Mouse (Mus musculus) yolk sac, embryonic 10.5 days (tissue): ENCODE measurements around the gene 4931414P19Rik.
"Not testable (repeated sequence)": the region's sequence is repeated elsewhere in the genome, so short reads cannot be mapped to it uniquely, and the experiment has no call there.

Source experiments
- DNase-seq: peaks from one replicate; pipeline ENCODE4 v3.0.0-alpha.2; 2017; ENCODE audit warnings: low spot score

4931414P19Rik gene

GRCm38 (mm10) chr14:54628103-54628502 is 22.3 kb upstream of the 4931414P19Rik start:
- no peak for DNase-seq

DNA sequence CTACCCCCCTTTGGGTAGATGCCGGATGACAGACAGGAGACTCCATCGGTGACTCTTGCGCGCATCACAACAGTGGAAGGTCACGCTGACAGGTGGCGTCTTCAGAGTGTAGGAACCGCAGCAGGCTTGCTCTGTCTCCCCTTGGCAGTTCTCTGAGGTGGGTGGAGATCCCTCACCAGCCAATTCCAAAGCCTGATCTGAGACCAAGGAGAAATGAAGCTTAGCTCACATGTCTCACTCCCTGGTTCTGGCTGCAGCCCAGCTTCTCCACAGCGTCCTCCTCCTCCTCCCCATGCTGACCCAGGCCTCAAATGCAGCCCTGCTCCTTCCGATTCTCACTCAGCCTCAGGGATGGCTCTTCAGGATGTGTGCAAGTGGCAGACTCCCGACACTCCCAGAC is 19.2 kb upstream of the 4931414P19Rik start:
- no peak for DNase-seq

- DNase-seq: no peak
Observed at GRCm38 (mm10) chr14:54623334-54623733, 17.5 kb upstream of the 4931414P19Rik start.

GRCm38 (mm10) chr14:54621133-54621532 is 15.3 kb upstream of the 4931414P19Rik start, which contains the start of gene Psmb11:
Gene Psmb11, plus strand, starts transcription at chr14:54621433.
- no peak for DNase-seq

GRCm38 (mm10) chr14:54617897-54618365 is 12.1 kb upstream of the 4931414P19Rik start, which contains the start of gene Psmb5:
Gene Psmb5, minus strand, starts transcription at chr14:54618022.
- DNase-seq: peak; percentile 92

- DNase-seq: peak; percentile 68
Observed at GRCm38 (mm10) chr14:54617152-54617896, 11.5 kb upstream of the 4931414P19Rik start.

GRCm38 (mm10) chr14:54616226-54616825 is 10.5 kb upstream of the 4931414P19Rik start:
- no peak for DNase-seq

- not testable (repeated sequence) for DNase-seq
Observed at GRCm38 (mm10) chr14:54614130-54614529, 8.3 kb upstream of the 4931414P19Rik start.

- DNase-seq: no peak
Observed at GRCm38 (mm10) chr14:54610648-54611047, 4.9 kb upstream of the 4931414P19Rik start.

- DNase-seq: no peak
Observed at GRCm38 (mm10) chr14:54609962-54610361, 4.2 kb upstream of the 4931414P19Rik start.

- no peak for DNase-seq
Observed at GRCm38 (mm10) chr14:54609245-54609644, 3.5 kb upstream of the 4931414P19Rik start.

- no peak for DNase-seq
Observed at GRCm38 (mm10) chr14:54607226-54607625, 1.4 kb upstream of the 4931414P19Rik start.

- no peak for DNase-seq
Observed at GRCm38 (mm10) chr14:54603686-54604085, 2.1 kb downstream of the 4931414P19Rik start.

GRCm38 (mm10) chr14:54603038-54603654 is 2.6 kb downstream of the 4931414P19Rik start:
- DNase-seq: peak; percentile 97

- DNase-seq: no peak
Observed at GRCm38 (mm10) chr14:54602613-54603012, 3.2 kb downstream of the 4931414P19Rik start.

DNA sequence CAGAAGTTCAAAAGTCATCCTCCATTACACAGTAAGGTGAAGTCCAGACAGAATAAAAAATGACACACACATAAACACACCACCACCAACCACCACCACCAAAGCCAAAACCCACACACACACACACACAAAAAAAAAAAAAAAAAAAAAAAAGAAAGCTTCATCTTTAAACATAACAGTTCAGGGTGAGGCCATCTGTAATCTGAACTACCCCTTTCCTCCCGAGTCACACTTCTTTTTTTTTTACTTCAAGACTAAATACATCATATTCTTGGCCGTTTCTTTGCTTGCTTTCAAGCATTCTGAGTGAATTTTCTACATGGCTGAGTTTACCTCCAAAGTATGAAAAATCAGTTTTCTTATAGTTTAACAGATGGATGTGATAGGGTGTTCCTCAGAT is 4.2 kb downstream of the 4931414P19Rik start:
- no peak for DNase-seq

DNA sequence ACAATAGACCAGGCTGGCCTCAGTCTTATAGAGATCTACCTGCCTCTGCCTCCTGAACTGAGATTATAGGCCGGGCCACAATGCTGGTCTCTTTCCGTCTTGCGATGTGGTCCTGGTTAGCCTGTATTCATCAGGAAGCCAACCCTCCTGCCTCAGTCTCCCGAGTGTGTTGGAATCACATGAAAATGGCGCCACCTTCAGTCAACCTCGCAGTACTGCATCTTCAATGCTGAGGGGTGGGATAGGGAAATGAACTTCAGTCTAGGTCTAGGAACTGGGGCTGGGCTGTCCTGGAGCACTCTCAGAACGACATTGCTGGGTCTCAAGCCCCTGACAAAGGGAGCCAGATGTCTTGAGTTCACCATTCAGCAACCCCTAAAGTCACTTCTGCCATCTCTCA is 8.7 kb downstream of the 4931414P19Rik start:
- no peak for DNase-seq

DNA sequence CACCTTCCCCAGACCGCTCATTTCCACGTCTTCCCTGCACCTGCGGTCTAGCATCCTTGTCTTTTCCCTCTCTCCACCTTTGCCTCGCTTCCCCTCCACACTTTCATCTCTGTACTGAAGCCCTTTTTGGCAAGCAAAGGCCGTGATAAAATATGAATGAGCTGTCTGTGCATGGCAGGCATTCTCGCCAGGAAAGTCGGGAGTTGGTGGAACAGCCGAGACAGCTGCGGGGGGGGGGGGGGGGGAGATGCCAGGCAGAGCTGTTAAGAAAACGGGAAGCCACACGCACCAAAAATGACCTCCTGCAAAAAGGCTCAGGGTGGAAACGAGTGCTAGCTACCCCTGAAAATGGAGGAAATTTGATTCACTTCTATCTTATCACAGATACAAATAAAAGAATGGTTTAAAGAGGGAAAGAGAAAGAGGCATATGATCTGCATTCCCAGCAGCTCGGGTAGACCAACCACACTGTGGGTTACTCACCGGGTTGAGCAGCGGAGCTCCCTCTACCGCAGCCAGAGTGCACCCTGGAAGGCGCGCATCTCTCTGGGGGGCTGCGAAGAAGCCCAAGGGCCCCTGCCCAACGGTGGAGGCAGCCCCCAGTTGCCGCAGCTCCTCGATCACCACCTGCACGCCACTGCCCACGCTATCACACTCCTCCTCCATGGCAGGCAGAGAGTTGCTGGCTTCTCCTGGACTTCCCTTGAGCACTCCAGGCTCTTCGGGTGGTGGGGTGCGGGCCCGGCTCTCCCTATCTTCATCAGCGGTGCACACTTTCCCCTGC is 11.0 kb downstream of the 4931414P19Rik start:
- DNase-seq: no peak

DNA sequence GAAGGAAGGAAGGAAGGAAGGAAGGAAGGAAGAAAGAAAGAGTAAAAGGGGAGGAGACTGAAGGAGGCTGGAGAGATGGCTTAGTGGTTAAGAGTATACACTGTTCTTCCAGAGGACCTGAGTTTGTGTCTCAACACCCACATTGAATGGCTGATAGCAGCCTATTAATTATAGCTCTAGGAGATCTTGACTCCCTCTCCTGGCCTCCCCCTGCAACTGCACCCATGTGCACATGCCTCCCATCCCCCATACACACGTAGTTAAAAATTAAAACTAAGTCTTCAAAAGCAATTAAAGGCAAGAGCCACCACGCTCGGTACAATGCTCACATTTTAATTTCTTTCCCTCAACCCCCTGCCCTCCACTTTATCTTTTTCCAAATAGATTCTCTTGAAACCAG is 11.7 kb downstream of the 4931414P19Rik start:
- DNase-seq: no peak

DNA sequence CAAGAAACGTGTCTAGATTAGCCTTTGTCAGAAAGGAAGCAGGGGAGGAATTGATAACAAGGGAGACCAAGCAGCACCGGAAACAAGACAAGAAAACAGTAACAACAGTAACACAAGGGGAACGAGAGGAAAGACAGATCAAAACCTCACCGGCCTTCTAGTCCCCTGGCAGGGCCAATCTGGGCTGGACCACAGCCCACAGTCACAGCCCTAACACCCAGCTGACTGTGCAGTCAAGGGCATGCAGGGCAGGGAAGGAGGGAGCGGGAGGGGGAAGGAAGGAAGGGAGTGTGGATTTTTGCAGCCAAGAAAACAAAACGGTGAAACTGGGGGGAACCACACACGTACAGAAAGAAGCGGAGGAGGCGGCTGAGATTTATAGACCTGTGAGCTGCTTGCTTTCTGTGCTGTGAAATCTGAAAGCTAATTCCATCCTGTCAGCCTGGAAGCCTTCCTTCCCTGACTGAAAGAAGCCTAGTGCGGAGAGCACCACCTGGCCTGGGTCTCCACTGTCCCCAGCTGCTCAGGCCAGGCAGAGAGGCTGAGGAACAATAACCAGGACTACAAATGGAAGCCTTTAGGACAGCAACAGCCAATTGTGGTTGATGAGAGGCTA is 13.4 kb downstream of the 4931414P19Rik start:
- no peak for DNase-seq

DNA sequence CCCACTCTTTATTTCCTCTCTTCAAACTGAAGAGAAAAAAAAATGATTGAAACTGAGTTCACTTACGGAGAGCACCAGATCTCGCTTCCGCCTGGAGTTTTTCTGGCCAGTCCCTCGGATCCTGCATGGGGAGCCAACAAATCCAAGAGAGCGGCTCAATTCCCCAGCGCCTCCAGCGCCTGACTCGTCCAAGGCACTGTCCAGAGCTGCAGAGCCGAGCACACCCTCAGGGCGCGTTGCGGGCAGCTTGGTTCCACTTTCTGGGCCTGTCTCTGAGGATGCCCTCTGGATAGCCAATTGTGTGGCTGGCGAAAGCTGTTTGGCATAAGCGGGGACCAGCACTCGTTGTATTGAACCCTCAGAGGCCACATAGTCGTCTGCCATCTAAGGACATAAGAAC is 14.7 kb downstream of the 4931414P19Rik start:
- no peak for DNase-seq
